Mouse (Mus musculus) C2C12 (cell line): Measurements from ENCODE around the gene Selenow. TPM values are rescaled to one million over a fixed set of nuclear protein-coding genes. Genes with fewer than 3 reads are reported as not detected.

Experiments used
- H3K27me3 ChIP-seq: one replicate; pipeline ENCODE4 v1.6.1; 2011; ENCODE audit not compliant: control insufficient read depth, insufficient read depth, insufficient read length
- H3K36me3 ChIP-seq: one replicate; pipeline ENCODE4 v1.6.1; 2011; ENCODE audit not compliant: control insufficient read depth, insufficient read depth
- H3K4me3 ChIP-seq: one replicate; pipeline ENCODE4 v1.5.1; 2011; ENCODE audit warnings: mild to moderate bottlenecking, control low read depth; ENCODE audit not compliant: poor library complexity, insufficient read depth, severe bottlenecking
- H3K79me2 ChIP-seq: one replicate; pipeline ENCODE4 v1.6.1; 2011; ENCODE audit not compliant: control insufficient read depth, insufficient read depth
- H3K79me3 ChIP-seq: one replicate; pipeline ENCODE4 v1.6.1; 2011; ENCODE audit warnings: low read depth, control low read depth
- H3ac ChIP-seq: one replicate; pipeline ENCODE3; 2011; ENCODE audit warnings: low read depth; ENCODE audit not compliant: control insufficient read depth, insufficient read length
- CEBPB ChIP-seq: IDR thresholded peaks from one replicate; pipeline ENCODE4 v1.6.1; 2011; ENCODE audit warnings: low read depth, mild to moderate bottlenecking, control low read depth, moderate library complexity
- CTCF ChIP-seq: IDR thresholded peaks from one replicate; pipeline ENCODE4 v1.5.1; 2011; ENCODE audit not compliant: control insufficient read depth, insufficient read depth, insufficient read length
- FOSL1 ChIP-seq: IDR thresholded peaks from one replicate; pipeline ENCODE4 v1.8.0; 2011; ENCODE audit warnings: mild to moderate bottlenecking, low read length; ENCODE audit not compliant: poor library complexity, insufficient read depth, severe bottlenecking
- MAX ChIP-seq: IDR thresholded peaks from one replicate; pipeline ENCODE4 v1.6.1; 2011; ENCODE audit warnings: mild to moderate bottlenecking, control low read depth
- MYOD1 ChIP-seq: IDR thresholded peaks from one replicate; pipeline ENCODE4 v1.6.1; 2011; ENCODE audit warnings: low read depth; ENCODE audit not compliant: control insufficient read depth, insufficient read length
- MYOG ChIP-seq: IDR thresholded peaks from one replicate; pipeline ENCODE4 v1.6.1; 2011; ENCODE audit not compliant: control insufficient read depth, insufficient read length; ENCODE audit errors: extremely low read depth
- USF1 ChIP-seq: IDR thresholded peaks from one replicate; pipeline ENCODE4 v1.6.1; 2011; ENCODE audit warnings: low read depth, mild to moderate bottlenecking, control low read depth, moderate library complexity
- polyA plus RNA-seq: library from polyadenylated mRNA; unstranded; fragments of >200 nt; fragmentation: generic; extraction: Trizol; gene quantifications from one replicate; pipeline ENCODE4 v1.2.1, GENCODE M21; 2012; ENCODE audit warnings: missing spikeins

Gene Selenow
- polyA plus RNA-seq, 1 experiment = 423 TPM

- H3K36me3 ChIP-seq = peaks cover 50% of the 10 kb centered on the region
- no peaks in the 10 kb centered on the region for H3K27me3 ChIP-seq
- H3ac ChIP-seq = peak overlapping the region; percentile 12
- TF ChIP-seq USF1 (no peak), CTCF (no peak), CEBPB (no peak), MAX (no peak), MYOD1 (no peak), FOSL1 (no peak), MYOG (no peak)
- H3K79me2 ChIP-seq = peaks cover 40% of the 10 kb centered on the region
- H3K79me3 ChIP-seq = peaks cover 25% of the 10 kb centered on the region
- H3K4me3 ChIP-seq = no peak overlapping the region
Measured at GRCm38 (mm10) chr7:15944311-15944710, 22.1 kb upstream of the Selenow start.

- Histone ChIP-seq H3K27me3 (no peaks in the 10 kb centered on the region), H3ac (no peak overlapping the region), H3K79me3 (peaks cover 6% of the 10 kb centered on the region), H3K79me2 (peaks cover 19% of the 10 kb centered on the region), H3K4me3 (no peak overlapping the region), H3K36me3 (peaks cover 57% of the 10 kb centered on the region)
- TF ChIP-seq USF1 = no peak
- no peak for TF ChIP-seq MYOD1
Measured at GRCm38 (mm10) chr7:15938621-15939020, 16.4 kb upstream of the Selenow start.

DNA sequence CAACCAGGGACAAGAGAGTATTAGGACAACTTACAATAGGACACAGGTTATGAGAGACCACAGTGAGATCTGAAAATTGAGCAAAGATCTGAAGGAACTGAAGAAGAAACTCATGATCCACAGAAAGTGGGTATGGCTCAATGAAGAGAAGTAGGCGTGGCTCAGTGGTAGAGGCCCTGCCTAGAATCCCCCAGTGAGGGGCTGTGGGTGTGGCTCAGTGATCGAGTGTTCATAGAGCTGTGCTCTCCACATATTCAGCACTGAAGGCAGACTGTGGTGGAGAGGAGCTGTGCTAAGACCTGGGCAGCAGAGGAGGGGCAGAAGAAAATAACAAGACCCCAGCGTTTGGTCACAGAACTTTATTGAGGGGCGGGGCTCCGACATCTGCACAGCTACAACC, 15.3 kb upstream of the Selenow start:
- Histone ChIP-seq H3K4me3 (no peak overlapping the region), H3K79me3 (no peaks in the 10 kb centered on the region), H3K79me2 (peaks cover 8% of the 10 kb centered on the region), H3K36me3 (peaks cover 47% of the 10 kb centered on the region), H3ac (no peak overlapping the region), H3K27me3 (no peaks in the 10 kb centered on the region)
- TF ChIP-seq MYOD1 = no peak
- no peak for TF ChIP-seq FOSL1
- no peak for TF ChIP-seq MYOG
- no peak for TF ChIP-seq MAX

- no peak for TF ChIP-seq MYOD1
- TF ChIP-seq FOSL1 = no peak
- no peak for TF ChIP-seq CEBPB
- no peak for TF ChIP-seq MAX
- no peak for TF ChIP-seq CTCF
- no peak for TF ChIP-seq USF1
- no peak for TF ChIP-seq MYOG
- Histone ChIP-seq H3K36me3 (peaks cover 13% of the 10 kb centered on the region), H3K79me3 (no peaks in the 10 kb centered on the region), H3K79me2 (no peaks in the 10 kb centered on the region), H3K4me3 (no peak overlapping the region), H3ac (no peak overlapping the region), H3K27me3 (no peaks in the 10 kb centered on the region)
Measured at GRCm38 (mm10) chr7:15933437-15934359, 11.5 kb upstream of the Selenow start.

DNA sequence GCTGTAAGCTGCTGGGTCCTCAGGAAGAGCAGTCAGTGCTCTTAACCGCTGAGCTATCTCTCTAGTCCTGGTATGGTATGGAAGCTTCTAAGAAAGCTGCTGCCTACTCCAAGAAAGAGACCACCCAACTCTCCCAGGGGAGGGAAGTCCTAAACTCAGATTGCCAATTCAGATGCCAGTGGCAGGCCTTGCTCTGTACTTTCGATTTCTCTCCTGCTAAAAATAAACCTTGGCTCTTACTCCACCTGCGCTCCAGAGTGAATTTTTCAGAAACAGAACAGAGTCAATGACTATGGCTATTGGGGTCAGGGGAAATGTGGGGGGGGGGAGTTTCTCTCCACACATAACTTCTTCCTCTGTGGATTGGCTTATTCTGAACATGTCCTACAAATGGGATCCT, 9.4 kb upstream of the Selenow start:
- Histone ChIP-seq H3K36me3 (peaks cover under 1% of the 10 kb centered on the region), H3K27me3 (no peaks in the 10 kb centered on the region), H3ac (no peak overlapping the region), H3K4me3 (no peak overlapping the region), H3K79me3 (no peaks in the 10 kb centered on the region), H3K79me2 (no peaks in the 10 kb centered on the region)
- TF ChIP-seq USF1 = no peak
- TF ChIP-seq MAX = no peak
- TF ChIP-seq FOSL1 = no peak
- no peak for TF ChIP-seq CEBPB
- no peak for TF ChIP-seq MYOG
- no peak for TF ChIP-seq MYOD1
- TF ChIP-seq CTCF = no peak

- H3K36me3 ChIP-seq = no peaks in the 10 kb centered on the region
- TF ChIP-seq MYOD1 (no peak), USF1 (peak; percentile 41)
- H3ac ChIP-seq = no peak overlapping the region
- no peaks in the 10 kb centered on the region for H3K79me2 ChIP-seq
- H3K79me3 ChIP-seq = no peaks in the 10 kb centered on the region
- H3K4me3 ChIP-seq = no peak overlapping the region
- no peaks in the 10 kb centered on the region for H3K27me3 ChIP-seq
Measured at GRCm38 (mm10) chr7:15930543-15930942, 8.3 kb upstream of the Selenow start.
